Mouse (Mus musculus): ENCODE results near the gene Fbln5.

DNA sequence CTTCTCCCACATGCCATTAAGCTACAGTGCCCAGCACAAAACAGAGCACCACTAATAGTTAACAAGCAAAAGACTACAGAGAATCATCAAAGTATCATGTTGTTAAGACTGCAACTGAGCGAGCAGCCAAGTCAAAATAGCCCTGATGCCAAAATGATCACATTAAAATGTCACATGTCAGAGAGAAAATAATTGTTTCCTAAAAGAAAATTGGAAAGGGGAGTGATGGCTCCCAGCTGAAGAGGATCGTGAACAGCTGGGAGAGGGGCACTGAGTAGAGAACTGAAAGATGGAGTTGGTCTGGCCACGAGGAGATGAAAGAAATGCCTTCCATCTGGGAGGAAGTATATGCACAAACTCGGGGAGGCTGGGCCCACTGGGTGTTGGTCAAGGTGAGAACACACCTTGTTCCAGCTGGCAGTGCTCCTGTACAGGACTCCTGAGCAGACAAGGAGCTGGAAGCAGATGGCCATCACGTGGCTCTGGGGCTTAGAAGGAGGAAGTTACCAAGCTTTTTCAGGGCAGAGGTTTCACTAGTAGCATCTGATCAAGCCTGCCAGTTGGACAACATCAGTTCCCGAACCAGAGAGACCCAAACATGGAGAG, 59.3 kb downstream of the Fbln5 start:
- no peak for TF ChIP-seq CTCF (IDR thresholded peaks at IDR 0.05; ENCODE audit: extremely low read depth, insufficient read depth, low read length)
- no peak for TF ChIP-seq POLR2A (IDR thresholded peaks at IDR 0.05; ENCODE audit: extremely low read depth, insufficient read depth, low read length)

Data from cortical plate, adult 2 months (tissue).